Mouse (Mus musculus): ENCODE measurements at regions not wholly inside any gene's neighbourhood (a gene's known extent, or its start where the extent isn't known, plus 50 kb on each side); places are given as distances from the start of the nearest gene placed in this dataset.

DNA sequence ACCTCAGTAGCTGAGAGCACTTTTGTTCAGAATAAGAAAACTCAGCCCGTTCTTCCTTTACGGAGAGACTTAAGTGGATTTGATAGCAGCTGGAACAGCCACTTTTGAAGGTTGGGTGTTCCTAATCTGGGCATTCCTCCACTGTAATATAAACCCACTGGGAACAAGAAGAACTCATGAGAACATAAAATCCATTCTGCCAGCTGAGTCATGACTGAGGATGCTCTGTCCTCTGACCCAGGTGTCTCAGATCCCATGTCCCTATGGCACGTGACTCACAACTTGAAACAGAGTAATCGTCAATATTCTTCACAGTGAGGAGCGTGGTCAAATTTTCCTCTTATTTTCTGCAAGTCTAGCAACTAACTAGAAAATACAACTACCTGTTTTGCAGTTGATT, 240.3 kb downstream of the Tgfb2 start:
- TF ChIP-seq POLR2A (IDR thresholded peaks at IDR 0.05; ENCODE audit: borderline replicate concordance, low read depth, low read length) (no peak), CTCF (IDR thresholded peaks at IDR 0.05; ENCODE audit: low read depth, low read length) (no peak)
